Mouse (Mus musculus) neural tube, embryonic 15.5 days (tissue): ENCODE data around the gene 4930535I16Rik. TPM values are rescaled to one million over a fixed set of nuclear protein-coding genes. Genes with fewer than 3 reads are reported as not detected.
A peak's percentile ranks its signal among the peaks of the same experiment; 100 is the strongest.

Source experiments
- ATAC-seq: fragments of 200-750 bp; cut with Nextera tagmentation; 2 replicates; pipeline ENCODE4 v1.8.0; 2017; ENCODE audit warnings: mild to moderate bottlenecking, moderate TSS enrichment, moderate library complexity; ENCODE audit not compliant: low FRiP score
- H3K27ac ChIP-seq: fragments of 300-500 bp; sonication (generic); replicated peaks from 2 replicates; pipeline ENCODE4 v1.5.1; 2015; ENCODE audit warnings: mild to moderate bottlenecking, inconsistent platforms
- H3K27me3 ChIP-seq: fragments of 300-500 bp; sonication (generic); replicated peaks from 2 replicates; pipeline ENCODE4 v1.6.1; 2015; ENCODE audit warnings: inconsistent platforms
- H3K36me3 ChIP-seq: fragments of 300-500 bp; sonication (generic); 2 replicates; pipeline ENCODE4 v1.6.1; 2015; ENCODE audit warnings: inconsistent platforms
- H3K4me1 ChIP-seq: fragments of 300-500 bp; sonication (generic); 2 replicates; pipeline ENCODE4 v1.6.1; 2015; ENCODE audit warnings: inconsistent platforms
- H3K4me2 ChIP-seq: fragments of 300-500 bp; sonication (generic); 2 replicates; pipeline ENCODE4 v1.6.1; 2015; ENCODE audit warnings: inconsistent platforms, mild to moderate bottlenecking, moderate library complexity
- H3K4me3 ChIP-seq: fragments of 300-500 bp; sonication (generic); replicated peaks from 2 replicates; pipeline ENCODE4 v1.5.1; 2015; ENCODE audit warnings: mild to moderate bottlenecking, inconsistent platforms
- H3K9ac ChIP-seq: fragments of 300-500 bp; sonication (generic); replicated peaks from 2 replicates; pipeline ENCODE4 v1.6.1; 2015; ENCODE audit warnings: mild to moderate bottlenecking, inconsistent platforms
- H3K9me3 ChIP-seq: fragments of 300-500 bp; sonication (generic); replicated peaks from 2 replicates; pipeline ENCODE4 v1.6.1; 2016; ENCODE audit warnings: inconsistent platforms
- WGBS: fragments of 180-500 bp; shearing (Covaris S2); methylation state at CpG from one replicate; pipeline ENCODE4 v1.1.7; 2015; ENCODE audit warnings: mixed read lengths; 5-methylcytosine and 5-hydroxymethylcytosine counted together
- polyA plus RNA-seq: library from polyadenylated mRNA; unstranded; fragments of >200 nt; fragmentation: Nextera tagmentation; extraction: Ambion mirVana; gene quantifications from 2 replicates; pipeline ENCODE4 v1.2.1, GENCODE M21; 2015

The 4930535I16Rik gene
- polyA plus RNA-seq, 1 experiment from 2014 or later = not detected

DNA sequence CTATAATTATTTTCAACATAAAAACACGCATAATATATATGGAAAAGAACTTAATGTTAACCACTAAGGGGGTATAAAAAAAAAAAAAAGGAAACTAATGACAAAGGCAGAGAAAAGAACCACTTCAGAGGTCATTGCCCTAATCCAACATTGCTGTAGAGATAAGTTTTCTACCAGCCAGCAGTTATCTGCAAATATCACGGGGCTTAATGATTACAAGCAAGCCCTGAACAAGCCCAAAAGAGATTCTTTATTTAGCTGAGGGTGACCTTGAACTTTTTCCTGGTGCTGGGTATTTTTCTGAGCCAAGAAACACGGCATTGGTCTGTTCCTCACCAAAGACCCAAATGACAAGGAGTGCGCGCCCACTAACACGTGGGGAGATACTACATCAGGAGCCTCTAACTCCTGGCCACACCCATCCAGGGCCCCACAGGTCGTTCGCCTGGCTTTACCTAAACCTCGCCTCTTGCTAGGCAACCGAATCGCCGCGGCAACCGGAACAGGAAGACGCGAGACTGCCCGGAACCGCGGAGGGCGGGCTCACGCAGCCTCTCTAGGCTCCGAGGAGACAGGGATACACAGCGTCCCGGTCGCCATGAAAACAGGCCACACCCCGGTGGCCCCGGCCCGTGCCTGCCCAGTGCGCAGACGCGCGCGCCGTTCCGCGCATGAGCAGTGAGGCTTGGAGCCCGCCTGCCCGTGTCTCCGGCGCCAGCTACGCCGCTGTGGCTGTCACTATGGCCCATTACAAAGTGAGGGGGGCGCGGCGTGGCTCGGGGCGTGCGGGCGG lies 13.3 kb downstream of the 4930535I16Rik start, which contains the start of gene Mycbp:
TSS of gene Mycbp (plus strand) at position 500 of the 793 bp plus-strand sequence.
- H3K4me2 ChIP-seq = peak within 1 kb of the TSS; percentile 83
- peak within 1 kb of the TSS; percentile 82 for H3K27ac ChIP-seq
- peak within 1 kb of the TSS; percentile 65 for H3K9ac ChIP-seq
- 2% methylated on average over 48 of the region's 49 CpGs for WGBS
- peaks cover 20% of the 10 kb centered on the region for H3K4me1 ChIP-seq
- H3K36me3 ChIP-seq = peaks cover 7% of the 10 kb centered on the region; the same call in 1 of the 2 replicates
- no peaks in the 10 kb centered on the region for H3K27me3 ChIP-seq
- no peaks in the 10 kb centered on the region for H3K9me3 ChIP-seq
- H3K4me3 ChIP-seq = peak within 1 kb of the TSS; percentile 60
- ATAC-seq = peak; percentile 100

- no peak for ATAC-seq
- WGBS = 77% methylated on average over 3 of the region's 3 CpGs
These were observed 14.4 kb downstream of the 4930535I16Rik start for GRCm38 (mm10) chr4:123903432-123903831.

GRCm38 (mm10) chr4:123898696-123899095 lies 19.1 kb downstream of the 4930535I16Rik start:
- Histone ChIP-seq H3K27me3 (no peaks in the 10 kb centered on the region), H3K4me3 (no peak overlapping the region), H3K36me3 (no peaks in the 10 kb centered on the region), H3K9ac (no peak overlapping the region), H3K4me2 (no peak overlapping the region), H3K9me3 (no peaks in the 10 kb centered on the region), H3K4me1 (peaks cover under 1% of the 10 kb centered on the region; the same call in 1 of the 2 replicates), H3K27ac (no peak overlapping the region)
- ATAC-seq = no peak
- WGBS = 12% methylated on average over 5 of the region's 5 CpGs

More at GRCm38 (mm10) chr4:123903432-123903831, 14.4 kb downstream of the 4930535I16Rik start:
- Histone ChIP-seq H3K4me1 (peaks cover 20% of the 10 kb centered on the region), H3K4me2 (no peak overlapping the region), H3K4me3 (no peak overlapping the region), H3K9me3 (no peaks in the 10 kb centered on the region), H3K27me3 (no peaks in the 10 kb centered on the region), H3K36me3 (no peaks in the 10 kb centered on the region; the same call in 1 of the 2 replicates), H3K9ac (no peak overlapping the region), H3K27ac (no peak overlapping the region)

DNA sequence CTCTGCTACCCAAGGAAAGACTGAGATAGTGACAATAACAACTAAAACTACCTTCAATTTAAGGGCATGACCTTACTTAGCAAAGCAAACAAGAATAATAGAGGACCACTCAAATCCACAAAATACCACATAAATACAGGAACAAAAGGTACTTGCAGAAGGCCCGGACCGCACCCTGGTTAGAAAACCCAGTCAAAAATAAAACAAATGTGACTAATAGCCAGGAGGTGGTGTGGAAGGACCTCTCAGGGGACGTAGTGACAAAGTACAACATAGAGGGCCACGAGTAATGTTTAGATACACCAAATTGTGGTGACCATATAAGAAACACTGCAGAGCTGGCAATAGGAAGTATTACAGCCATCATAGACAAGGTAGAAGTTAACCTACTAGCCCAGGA lies 23.5 kb downstream of the 4930535I16Rik start:
- Histone ChIP-seq H3K36me3 (no peaks in the 10 kb centered on the region), H3K27me3 (no peaks in the 10 kb centered on the region), H3K4me2 (no peak overlapping the region), H3K4me1 (no peaks in the 10 kb centered on the region), H3K27ac (no peak overlapping the region), H3K9ac (no peak overlapping the region), H3K9me3 (no peaks in the 10 kb centered on the region), H3K4me3 (no peak overlapping the region)
- 87% methylated on average over 4 of the region's 4 CpGs for WGBS
- no peak for ATAC-seq

DNA sequence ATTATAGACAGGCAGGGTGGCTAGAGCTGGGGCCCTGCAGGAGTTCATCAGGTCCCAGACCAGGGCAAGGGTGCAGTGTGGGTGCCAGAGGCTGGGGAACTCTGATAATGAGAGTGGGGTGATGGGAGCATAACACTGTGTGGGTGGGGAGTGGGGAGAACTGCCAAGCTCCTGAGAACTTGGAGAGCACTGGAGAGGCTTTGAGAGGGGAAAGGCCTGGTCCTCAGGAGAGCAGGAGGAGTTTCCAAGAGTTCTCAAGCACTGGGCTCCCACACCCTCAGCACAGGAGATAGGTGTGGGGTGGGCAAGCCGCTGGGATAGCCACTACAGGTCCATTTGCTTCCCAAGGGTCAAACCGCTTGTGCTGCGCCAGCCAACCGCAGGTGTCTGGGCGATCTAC lies 24.1 kb downstream of the 4930535I16Rik start:
- no peak overlapping the region for H3K27ac ChIP-seq
- H3K9me3 ChIP-seq = no peaks in the 10 kb centered on the region
- H3K4me1 ChIP-seq = no peaks in the 10 kb centered on the region
- H3K4me2 ChIP-seq = no peak overlapping the region
- H3K36me3 ChIP-seq = no peaks in the 10 kb centered on the region
- H3K9ac ChIP-seq = no peak overlapping the region
- H3K4me3 ChIP-seq = no peak overlapping the region
- WGBS = 96% methylated on average over 5 of the region's 5 CpGs
- no peak for ATAC-seq
- no peaks in the 10 kb centered on the region for H3K27me3 ChIP-seq

Other genes starting within 250 kb of the 4930535I16Rik start
- 57.6 and 62.6 TPM in 2 replicates for gene Macf1, start 233.7 kb downstream of the 4930535I16Rik start, polyA plus RNA-seq
- gene Ndufs5, start 199.8 kb downstream of the 4930535I16Rik start, polyA plus RNA-seq = 474 and 561 TPM in 2 replicates
- 73.5 and 79.9 TPM in 2 replicates for gene Akirin1, start 167.7 kb downstream of the 4930535I16Rik start, polyA plus RNA-seq
- gene Rhbdl2, start 130.1 kb downstream of the 4930535I16Rik start, polyA plus RNA-seq = 1.7 and 4.6 TPM in 2 replicates
- 0.08 and 0.15 TPM in 2 replicates for gene 4933427I04Rik, start 58.3 kb downstream of the 4930535I16Rik start, polyA plus RNA-seq
- 37.6 and 45.2 TPM in 2 replicates for gene Mycbp, start 13.2 kb downstream of the 4930535I16Rik start, polyA plus RNA-seq
- gene Rragc, start 576 bp downstream of the 4930535I16Rik start, polyA plus RNA-seq = 44.4 and 45.4 TPM in 2 replicates